Mouse (Mus musculus): Measurements from ENCODE around the gene Lamtor2. TPM values are rescaled to one million over a fixed set of nuclear protein-coding genes. Genes with fewer than 3 reads are reported as not detected.

Lamtor2 gene
- polyA plus RNA-seq, 1 experiment from 2014 or later, result 108 TPM

- no peak overlapping the region for H3K4me3 ChIP-seq
- no peak overlapping the region for H3K9ac ChIP-seq
- H3K4me1 ChIP-seq (replicated peaks), result peaks cover 12% of the 10 kb centered on the region
- no peak for ATAC-seq (ENCODE audit: insufficient number of reproducible peaks, low FRiP score)
- 28% methylated on average over 9 of the region's 9 CpGs for WGBS
- no peaks in the 10 kb centered on the region for H3K27me3 ChIP-seq (replicated peaks)
- no peaks in the 10 kb centered on the region for H3K9me3 ChIP-seq (replicated peaks)
- H3K36me3 ChIP-seq, result peaks cover 23% of the 10 kb centered on the region
- no peak overlapping the region for H3K27ac ChIP-seq (ENCODE audit: poor library complexity, severe bottlenecking)
- H3K4me2 ChIP-seq, result no peak overlapping the region
Observed at GRCm38 (mm10) chr3:88521803-88522331, 31.0 kb downstream of the Lamtor2 start.

DNA sequence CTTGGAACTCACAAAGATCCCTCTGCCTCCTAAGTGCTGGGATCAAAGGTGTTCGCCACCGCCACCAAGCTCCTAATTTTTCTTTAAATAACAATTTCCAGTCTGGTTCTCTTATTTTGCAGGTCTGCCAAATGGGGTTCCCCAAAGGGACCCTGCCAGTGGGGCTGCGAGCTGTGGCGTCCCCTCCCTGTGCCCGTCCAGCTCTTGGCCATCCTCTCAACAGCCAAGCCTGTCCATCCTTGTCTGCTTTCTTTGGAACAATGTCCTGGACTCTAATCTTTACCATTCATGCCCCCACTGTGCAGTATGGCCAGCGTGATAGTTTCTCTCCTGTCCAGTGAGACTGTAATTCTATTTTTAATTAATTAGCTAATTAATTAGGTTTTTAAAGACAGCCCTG, 31.7 kb downstream of the Lamtor2 start:
- Histone ChIP-seq H3K4me1 (replicated peaks) (peaks cover 5% of the 10 kb centered on the region), H3K4me2 (no peak overlapping the region), H3K27ac (ENCODE audit: poor library complexity, severe bottlenecking) (no peak overlapping the region), H3K9me3 (replicated peaks) (no peaks in the 10 kb centered on the region), H3K27me3 (replicated peaks) (no peaks in the 10 kb centered on the region), H3K4me3 (no peak overlapping the region), H3K9ac (no peak overlapping the region), H3K36me3 (peaks cover 23% of the 10 kb centered on the region)
- no peak for ATAC-seq (ENCODE audit: insufficient number of reproducible peaks, low FRiP score)
- 91% methylated on average over 6 of the region's 6 CpGs for WGBS

- Histone ChIP-seq H3K4me1 (replicated peaks) (no peaks in the 10 kb centered on the region), H3K9me3 (replicated peaks) (no peaks in the 10 kb centered on the region), H3K9ac (no peak overlapping the region), H3K27me3 (replicated peaks) (no peaks in the 10 kb centered on the region), H3K36me3 (peaks cover 20% of the 10 kb centered on the region), H3K4me3 (no peak overlapping the region), H3K27ac (ENCODE audit: poor library complexity, severe bottlenecking) (no peak overlapping the region), H3K4me2 (no peak overlapping the region)
- 69% methylated on average over 2 of the region's 2 CpGs for WGBS
- no peak for ATAC-seq (ENCODE audit: insufficient number of reproducible peaks, low FRiP score)
Observed at GRCm38 (mm10) chr3:88520078-88520477, 32.8 kb downstream of the Lamtor2 start.

DNA sequence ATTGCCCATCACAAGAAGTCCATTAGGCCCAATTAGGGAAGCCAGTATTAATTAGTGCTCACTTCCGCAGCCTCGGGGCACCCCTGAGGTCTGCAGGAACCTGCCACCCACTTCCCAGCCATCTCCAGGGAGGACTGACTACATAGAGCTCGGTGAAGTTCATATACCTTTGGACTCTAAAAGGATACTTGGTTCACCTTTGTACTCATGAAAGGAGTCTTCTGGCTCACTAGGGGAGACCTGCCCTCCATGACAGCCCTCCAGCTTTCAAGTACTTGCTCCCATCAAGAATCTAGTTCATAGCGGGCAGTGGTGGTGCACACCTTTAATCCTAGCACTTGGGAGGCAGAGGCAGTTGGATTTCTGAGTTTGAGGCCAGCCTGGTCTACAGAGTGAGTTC, 34.5 kb downstream of the Lamtor2 start:
- 86% methylated on average over 4 of the region's 4 CpGs for WGBS
- H3K27ac ChIP-seq (ENCODE audit: poor library complexity, severe bottlenecking), result no peak overlapping the region
- no peaks in the 10 kb centered on the region for H3K9me3 ChIP-seq (replicated peaks)
- H3K4me2 ChIP-seq, result no peak overlapping the region
- no peak for ATAC-seq (ENCODE audit: insufficient number of reproducible peaks, low FRiP score)
- H3K27me3 ChIP-seq (replicated peaks), result no peaks in the 10 kb centered on the region
- H3K36me3 ChIP-seq, result 0 out of 2 replicates have a peak, but pooled peaks cover 6% of the 10 kb centered on the region
- no peak overlapping the region for H3K4me3 ChIP-seq
- peaks cover 9% of the 10 kb centered on the region for H3K4me1 ChIP-seq (replicated peaks)
- no peak overlapping the region for H3K9ac ChIP-seq

- no peak overlapping the region for H3K4me2 ChIP-seq
- no peak for ATAC-seq (ENCODE audit: insufficient number of reproducible peaks, low FRiP score)
- no peak overlapping the region for H3K27ac ChIP-seq (ENCODE audit: poor library complexity, severe bottlenecking)
- H3K36me3 ChIP-seq, result no peaks in the 10 kb centered on the region
- no peak overlapping the region for H3K4me3 ChIP-seq
- no peaks in the 10 kb centered on the region for H3K9me3 ChIP-seq (replicated peaks)
- no peaks in the 10 kb centered on the region for H3K27me3 ChIP-seq (replicated peaks)
- 81% methylated on average over 2 of the region's 2 CpGs for WGBS
- peaks cover 29% of the 10 kb centered on the region for H3K4me1 ChIP-seq (replicated peaks)
- H3K9ac ChIP-seq, result no peak overlapping the region
Observed at GRCm38 (mm10) chr3:88516407-88516806, 36.5 kb downstream of the Lamtor2 start.

- no peak for ATAC-seq (ENCODE audit: insufficient number of reproducible peaks, low FRiP score)
- 91% methylated on average over 2 of the region's 2 CpGs for WGBS
- Histone ChIP-seq H3K4me1 (replicated peaks) (peaks cover 38% of the 10 kb centered on the region), H3K27ac (ENCODE audit: poor library complexity, severe bottlenecking) (no peak overlapping the region), H3K36me3 (no peaks in the 10 kb centered on the region), H3K4me2 (no peak overlapping the region), H3K9me3 (replicated peaks) (no peaks in the 10 kb centered on the region), H3K9ac (no peak overlapping the region), H3K27me3 (replicated peaks) (no peaks in the 10 kb centered on the region), H3K4me3 (no peak overlapping the region)
Observed at GRCm38 (mm10) chr3:88515095-88515386, 37.8 kb downstream of the Lamtor2 start.

- WGBS, result 69% methylated on average over 10 of the region's 10 CpGs
- Histone ChIP-seq H3K27ac (ENCODE audit: poor library complexity, severe bottlenecking) (no peak overlapping the region), H3K27me3 (replicated peaks) (no peaks in the 10 kb centered on the region)
Observed at GRCm38 (mm10) chr3:88514231-88515094, 38.4 kb downstream of the Lamtor2 start.

GRCm38 (mm10) chr3:88513546-88514115, 39.2 kb downstream of the Lamtor2 start:
- no peak for ATAC-seq (ENCODE audit: insufficient number of reproducible peaks, low FRiP score)
- no peaks in the 10 kb centered on the region for H3K9me3 ChIP-seq (replicated peaks)
- H3K9ac ChIP-seq, result 0 out of 2 replicates have a peak overlapping the region, but pooled peaks have one; percentile 9
- 0 out of 2 replicates have a peak overlapping the region, but pooled peaks have one; percentile 13 for H3K4me2 ChIP-seq
- peak overlapping the region; percentile 32; the same call in 1 of the 2 replicates for H3K27ac ChIP-seq (ENCODE audit: poor library complexity, severe bottlenecking)
- 76% methylated on average over 7 of the region's 7 CpGs for WGBS
- H3K4me1 ChIP-seq (replicated peaks), result peaks cover 44% of the 10 kb centered on the region
- no peaks in the 10 kb centered on the region for H3K27me3 ChIP-seq (replicated peaks)
- no peaks in the 10 kb centered on the region for H3K36me3 ChIP-seq
- no peak overlapping the region for H3K4me3 ChIP-seq

More at GRCm38 (mm10) chr3:88514231-88515094, 38.4 kb downstream of the Lamtor2 start:
- H3K9ac ChIP-seq, result no peak overlapping the region
- H3K9me3 ChIP-seq (replicated peaks), result no peaks in the 10 kb centered on the region
- ATAC-seq (ENCODE audit: insufficient number of reproducible peaks, low FRiP score), result no peak
- no peak overlapping the region for H3K4me2 ChIP-seq
- no peaks in the 10 kb centered on the region for H3K36me3 ChIP-seq
- no peak overlapping the region for H3K4me3 ChIP-seq
- peaks cover 40% of the 10 kb centered on the region for H3K4me1 ChIP-seq (replicated peaks)

DNA sequence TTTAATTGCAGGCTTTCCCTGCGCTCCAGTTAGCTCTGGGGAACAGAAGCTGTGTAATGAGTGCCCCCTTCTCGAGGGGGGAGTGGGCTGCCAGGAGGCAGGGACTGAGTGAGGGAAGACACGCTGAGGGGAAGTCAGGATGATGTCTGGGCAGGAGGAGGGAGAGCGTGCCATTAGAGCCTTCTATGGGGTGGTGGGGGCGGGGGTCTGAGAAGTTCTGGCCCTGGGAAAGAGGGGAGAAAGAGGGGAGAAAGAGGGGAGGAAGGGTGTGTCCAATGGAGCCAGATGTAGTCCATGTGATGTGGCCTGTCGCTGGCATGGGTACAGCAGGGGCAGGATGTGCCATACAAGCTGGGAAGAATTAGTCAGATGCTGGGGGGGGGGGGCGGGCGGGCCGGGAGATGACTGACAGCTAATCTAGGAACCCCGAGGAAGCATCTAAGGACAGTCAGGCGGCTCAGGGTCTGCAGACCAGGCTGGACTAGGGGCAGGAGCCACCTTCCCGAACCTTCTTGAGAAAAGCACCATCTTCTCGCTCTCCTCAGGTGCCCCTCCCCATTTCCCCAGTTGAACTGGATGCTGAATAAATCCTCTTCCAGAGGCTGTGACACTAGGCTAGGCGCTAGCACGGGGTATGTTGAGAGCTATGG, 39.9 kb downstream of the Lamtor2 start:
- H3K9ac ChIP-seq, result 0 out of 2 replicates have a peak overlapping the region, but pooled peaks have one; percentile 20
- 34% methylated on average over 12 of the region's 15 CpGs for WGBS

GRCm38 (mm10) chr3:88512141-88512895, 40.6 kb downstream of the Lamtor2 start:
- Histone ChIP-seq H3K4me2 (0 out of 2 replicates have a peak overlapping the region, but pooled peaks have one; percentile 13), H3K9me3 (replicated peaks) (no peaks in the 10 kb centered on the region), H3K4me1 (replicated peaks) (peaks cover 45% of the 10 kb centered on the region), H3K27ac (ENCODE audit: poor library complexity, severe bottlenecking) (peak overlapping the region; percentile 56; the same call in 1 of the 2 replicates), H3K36me3 (no peaks in the 10 kb centered on the region), H3K4me3 (no peak overlapping the region), H3K27me3 (replicated peaks) (no peaks in the 10 kb centered on the region), H3K9ac (0 out of 2 replicates have a peak overlapping the region, but pooled peaks have one; percentile 20)
- no peak for ATAC-seq (ENCODE audit: insufficient number of reproducible peaks, low FRiP score)
- 42% methylated on average over 6 of the region's 6 CpGs for WGBS

More for the DNA sequence above, 39.9 kb downstream of the Lamtor2 start:
- Histone ChIP-seq H3K27ac (ENCODE audit: poor library complexity, severe bottlenecking) (peak overlapping the region; percentile 56), H3K4me3 (no peak overlapping the region), H3K27me3 (replicated peaks) (no peaks in the 10 kb centered on the region), H3K4me2 (peak overlapping the region; percentile 13; the same call in 1 of the 2 replicates), H3K4me1 (replicated peaks) (peaks cover 44% of the 10 kb centered on the region), H3K36me3 (no peaks in the 10 kb centered on the region), H3K9me3 (replicated peaks) (no peaks in the 10 kb centered on the region)
- ATAC-seq (ENCODE audit: insufficient number of reproducible peaks, low FRiP score), result no peak
